Mouse (Mus musculus): Measurements from ENCODE around the gene Crb1.

The Crb1 gene

DNA sequence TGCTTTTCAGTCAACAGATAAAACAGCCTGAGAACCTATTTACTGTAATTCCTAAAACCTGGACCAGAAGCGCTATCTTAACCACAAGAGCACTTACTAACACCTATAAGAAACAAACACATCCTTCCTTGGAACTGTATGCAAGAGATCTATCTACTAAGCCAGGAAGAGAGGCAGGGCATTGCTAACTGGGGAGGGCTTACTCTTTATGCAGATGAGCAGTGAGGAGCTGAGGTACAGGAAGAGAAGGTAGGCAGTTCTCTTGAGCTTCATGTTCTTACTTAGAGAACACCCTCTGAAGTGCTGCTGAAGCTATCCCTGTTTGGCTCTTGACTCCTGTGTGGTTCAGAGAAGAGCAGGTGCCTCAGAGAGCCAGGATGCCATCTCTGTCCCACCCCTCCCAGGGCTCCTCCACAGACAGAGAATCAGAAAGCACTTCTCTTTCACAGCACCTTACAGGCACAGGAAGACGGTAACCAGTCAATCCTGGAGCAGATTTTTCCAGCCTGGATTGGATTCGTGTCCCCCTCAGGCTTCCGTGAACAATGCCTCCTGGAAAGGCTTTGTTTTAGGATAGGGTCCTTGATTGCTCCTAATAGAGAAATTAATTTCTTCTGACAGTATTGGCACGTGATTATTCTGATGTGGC is at the start of gene Crb1:
Gene Crb1 (minus strand): TSS at position 463 of the 649 bp plus-strand sequence.
- TF ChIP-seq GATA4 (IDR thresholded peaks at IDR 0.05; ENCODE audit: insufficient replicate concordance, low read length), result no peak

DNA sequence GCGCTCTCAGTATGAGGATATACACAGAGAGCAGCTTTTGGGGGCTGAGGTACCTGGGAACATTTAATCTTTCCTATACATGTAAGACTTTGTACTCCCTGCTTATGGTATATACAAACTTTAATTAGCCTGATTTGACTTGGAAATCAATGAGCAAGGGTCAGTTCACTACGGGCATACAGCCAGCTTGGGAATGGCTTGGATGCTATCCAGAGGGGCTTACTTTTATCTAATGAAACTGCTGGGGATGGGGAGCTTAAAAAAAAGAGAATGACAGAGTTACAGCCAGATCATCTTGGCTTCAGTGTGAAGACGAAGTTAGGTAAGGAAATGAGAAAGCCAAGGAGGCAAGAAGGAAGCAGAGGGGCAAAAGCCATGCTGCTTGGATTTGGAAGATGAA is 48.1 kb upstream of the Crb1 start:
- no peak for TF ChIP-seq GATA4 (IDR thresholded peaks at IDR 0.05; ENCODE audit: insufficient replicate concordance, low read length)

GRCm38 (mm10) chr1:139423931-139424330 is 47.0 kb upstream of the Crb1 start:
- no peak for TF ChIP-seq GATA4 (IDR thresholded peaks at IDR 0.05; ENCODE audit: insufficient replicate concordance, low read length)

DNA sequence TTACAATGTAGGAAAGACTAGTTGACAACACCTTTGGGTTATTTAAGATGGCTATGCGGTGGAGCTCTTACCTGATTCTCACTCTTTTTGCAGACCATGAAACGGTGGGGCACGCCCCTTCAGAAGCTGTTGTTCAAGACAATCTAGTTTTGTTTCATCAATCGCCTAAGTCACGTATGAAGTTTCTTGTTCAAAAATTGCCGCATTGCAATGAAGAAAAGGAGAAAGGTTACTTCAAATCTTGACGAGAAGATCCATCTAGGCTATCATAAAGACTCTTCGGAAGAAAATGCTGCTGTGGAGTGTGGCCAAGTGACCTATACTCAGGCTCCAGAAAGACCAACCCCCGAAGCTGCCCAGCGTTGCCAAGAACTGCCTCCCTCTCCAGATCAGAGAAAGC is 46.0 kb upstream of the Crb1 start:
- TF ChIP-seq GATA4 (IDR thresholded peaks at IDR 0.05; ENCODE audit: insufficient replicate concordance, low read length), result no peak

DNA sequence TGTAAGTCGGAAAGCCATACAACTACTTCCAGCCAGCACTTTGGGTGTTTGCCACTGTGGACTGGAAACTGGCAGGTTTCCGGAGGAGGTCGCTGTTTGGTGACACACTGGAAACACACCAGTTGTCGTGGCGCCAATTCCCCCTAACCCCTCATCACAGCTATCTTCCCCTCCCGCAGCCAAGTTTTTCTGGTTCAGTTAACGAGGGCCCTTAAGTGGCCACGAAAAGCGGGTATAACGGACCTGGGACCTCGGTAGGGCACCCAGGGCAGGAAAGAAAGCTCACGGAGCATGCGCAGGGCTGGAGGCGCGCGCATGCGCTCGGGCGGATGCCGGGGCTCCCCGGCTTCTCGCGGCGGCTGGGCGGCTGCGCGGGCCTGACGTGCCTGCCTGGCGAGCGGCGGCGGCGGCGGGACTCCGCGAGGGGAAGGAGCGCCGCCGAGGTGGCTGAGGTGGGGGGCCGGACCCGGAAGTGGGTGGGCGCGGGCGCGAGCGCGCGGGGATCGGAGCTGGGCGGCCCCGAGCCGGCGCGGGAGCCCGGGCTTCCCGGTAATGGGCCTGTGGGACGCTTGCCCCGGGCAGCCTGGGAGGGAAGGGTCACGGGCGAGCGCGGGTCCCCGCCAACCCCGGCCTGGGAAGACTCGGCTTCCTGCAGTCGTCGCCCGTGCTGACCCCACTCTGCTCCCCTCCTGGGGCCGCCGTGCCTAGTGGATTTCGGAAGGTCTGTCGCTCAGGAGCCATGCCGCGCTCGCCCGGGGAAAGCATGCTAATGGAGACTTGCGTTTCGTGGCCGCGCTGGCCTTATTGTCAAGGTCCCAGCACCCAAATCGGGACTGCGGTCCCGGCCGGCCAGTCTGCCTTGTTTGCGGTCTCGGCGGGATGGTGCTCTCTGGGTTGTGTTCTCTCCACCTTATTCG is 45.2 kb upstream of the Crb1 start, which contains the start of gene Zbtb41:
Gene Zbtb41 (plus strand): TSS at position 414 of the 917 bp plus-strand sequence.
- TF ChIP-seq GATA4 (IDR thresholded peaks at IDR 0.05; ENCODE audit: insufficient replicate concordance, low read length), result no peak

- TF ChIP-seq GATA4 (IDR thresholded peaks at IDR 0.05; ENCODE audit: insufficient replicate concordance, low read length), result no peak
Observed at GRCm38 (mm10) chr1:139421521-139421874, 44.6 kb upstream of the Crb1 start.

DNA sequence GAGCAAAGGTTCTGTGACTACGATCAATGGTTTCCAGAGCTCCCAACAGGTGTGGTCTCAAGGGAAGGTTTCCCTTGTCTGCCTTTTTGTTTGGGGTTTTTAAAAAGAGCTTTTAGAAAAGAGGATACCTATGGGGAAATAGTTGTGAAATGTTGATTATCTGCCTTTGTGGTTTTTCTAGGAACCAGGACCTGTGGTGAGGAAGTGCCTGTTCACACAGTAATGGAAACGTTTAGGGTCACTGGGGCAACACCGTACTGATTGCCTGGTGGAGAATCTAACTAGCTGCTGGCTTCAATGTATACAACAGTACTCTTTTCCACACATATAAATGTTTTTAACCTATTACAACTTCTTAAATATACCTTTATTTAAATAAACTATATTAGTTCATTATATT is 36.6 kb upstream of the Crb1 start:
- TF ChIP-seq GATA4 (IDR thresholded peaks at IDR 0.05; ENCODE audit: insufficient replicate concordance, low read length), result no peak

GRCm38 (mm10) chr1:139407701-139408100 is 30.8 kb upstream of the Crb1 start:
- TF ChIP-seq GATA4 (IDR thresholded peaks at IDR 0.05; ENCODE audit: insufficient replicate concordance, low read length), result no peak

- no peak for TF ChIP-seq GATA4 (IDR thresholded peaks at IDR 0.05; ENCODE audit: insufficient replicate concordance, low read length)
Observed at GRCm38 (mm10) chr1:139405766-139406165, 28.9 kb upstream of the Crb1 start.

- no peak for TF ChIP-seq GATA4 (IDR thresholded peaks at IDR 0.05; ENCODE audit: insufficient replicate concordance, low read length)
Observed at GRCm38 (mm10) chr1:139396589-139396988, 19.7 kb upstream of the Crb1 start.

DNA sequence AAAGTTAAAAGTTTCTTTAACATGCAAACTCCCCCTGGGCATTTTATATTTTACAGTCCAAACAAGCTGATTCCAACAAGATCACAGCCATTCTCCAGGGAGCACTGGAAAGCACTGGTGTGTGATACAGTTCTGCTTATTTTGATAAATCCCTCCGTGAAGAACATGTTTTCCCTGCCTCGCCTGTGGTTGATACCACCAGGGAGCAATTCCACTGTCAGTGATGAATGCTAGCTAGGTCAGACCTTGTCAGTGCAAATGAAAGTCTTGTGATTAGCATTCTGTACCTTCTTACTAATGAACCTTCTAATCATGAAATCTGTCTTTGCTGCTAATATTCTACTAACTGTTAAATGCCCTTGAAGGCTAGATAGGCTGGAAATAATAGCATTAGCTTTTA is 14.8 kb upstream of the Crb1 start:
- TF ChIP-seq GATA4 (IDR thresholded peaks at IDR 0.05; ENCODE audit: insufficient replicate concordance, low read length), result no peak

DNA sequence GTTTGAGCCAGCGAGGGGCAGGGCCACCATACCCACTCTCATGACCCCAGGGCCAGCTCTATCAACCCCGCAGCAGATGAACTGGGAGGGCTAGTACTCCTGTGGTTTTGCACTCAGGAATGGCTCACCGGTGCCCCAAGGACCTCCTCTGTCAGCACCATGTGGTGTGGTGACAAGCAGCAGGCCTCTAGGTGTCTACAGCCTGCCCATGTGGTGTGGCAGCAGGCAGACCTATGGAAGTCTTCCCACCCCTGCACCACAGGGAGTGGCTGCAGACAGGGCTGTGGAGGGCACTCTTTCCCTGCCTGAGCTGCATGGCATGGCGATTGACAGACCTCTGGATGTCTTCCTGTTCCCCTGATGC is 2.7 kb upstream of the Crb1 start:
- TF ChIP-seq GATA4 (IDR thresholded peaks at IDR 0.05; ENCODE audit: insufficient replicate concordance, low read length), result no peak

DNA sequence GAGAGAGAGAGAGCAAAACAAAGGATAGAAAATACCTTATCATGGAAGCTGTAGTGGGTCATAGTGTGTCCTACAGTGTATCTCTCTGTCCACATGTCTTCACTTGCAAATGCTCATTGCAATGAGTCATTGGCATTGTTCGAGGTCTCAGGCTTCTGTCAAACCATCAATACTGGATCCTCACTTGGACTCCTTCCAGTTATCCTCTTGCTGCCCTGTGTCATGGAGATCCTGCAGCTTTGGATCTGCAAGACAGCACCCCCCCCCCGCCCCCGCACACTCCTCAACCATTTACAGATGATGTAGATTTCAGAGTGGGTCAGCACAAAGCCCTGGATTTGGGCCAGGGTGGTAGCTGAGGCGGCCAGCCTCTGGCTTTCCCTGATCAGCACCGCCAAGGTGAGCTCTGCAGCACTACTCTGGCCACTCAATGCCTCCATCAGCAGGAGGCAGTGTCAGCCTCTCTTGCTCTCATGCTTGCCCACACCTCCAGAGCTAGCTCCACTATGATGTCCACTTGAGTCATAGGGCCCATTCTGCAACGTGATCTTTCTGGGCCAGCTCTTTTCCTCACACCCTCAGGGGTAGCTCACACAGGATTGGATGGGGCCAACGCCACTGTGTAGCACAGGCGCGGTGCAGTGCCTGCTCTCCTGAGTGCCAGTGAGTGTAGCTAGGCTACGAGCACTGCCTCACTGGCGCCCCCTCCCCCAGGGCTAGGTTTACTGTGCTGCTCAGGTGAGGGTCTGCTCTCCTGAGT is 2.1 kb upstream of the Crb1 start:
- TF ChIP-seq GATA4 (IDR thresholded peaks at IDR 0.05; ENCODE audit: insufficient replicate concordance, low read length), result no peak

DNA sequence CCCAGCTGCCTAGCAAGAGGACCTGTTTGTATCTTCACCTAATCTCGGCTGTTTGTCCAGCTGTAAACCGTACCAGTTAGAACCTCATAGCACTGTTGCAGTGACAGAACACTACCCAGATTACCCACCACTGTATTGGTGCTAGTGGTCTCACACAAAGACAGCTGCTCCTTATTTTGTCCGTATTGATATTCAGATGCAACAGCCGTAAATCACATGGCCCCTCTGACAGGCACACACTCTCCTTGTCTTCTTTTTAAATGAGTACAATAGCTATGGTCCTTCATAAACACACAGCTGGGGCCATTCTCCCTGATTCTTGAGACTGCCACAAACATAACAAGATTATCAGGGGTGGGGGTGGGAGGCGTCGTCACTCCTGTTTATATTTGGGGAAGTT is 1.0 kb downstream of the Crb1 start:
- TF ChIP-seq GATA4 (IDR thresholded peaks at IDR 0.05; ENCODE audit: insufficient replicate concordance, low read length), result no peak

DNA sequence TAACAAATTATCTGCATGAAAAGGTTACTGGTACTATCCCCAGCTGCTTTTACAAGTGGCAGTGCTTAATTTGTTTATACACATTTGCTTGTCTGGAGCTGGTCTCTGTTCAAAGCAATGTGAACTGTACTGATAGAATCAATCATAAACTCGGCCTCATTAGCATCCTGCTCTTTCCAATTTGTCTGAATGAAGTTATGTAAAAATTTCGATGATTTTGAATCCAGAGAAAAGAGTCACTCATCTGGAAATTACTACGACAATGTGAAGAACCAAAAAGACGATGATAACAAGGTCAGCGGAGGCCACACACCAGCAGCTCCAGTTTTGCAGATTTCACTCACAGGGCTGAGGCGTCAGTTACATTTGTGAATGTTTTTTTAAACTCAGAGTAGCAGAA is 5.6 kb downstream of the Crb1 start:
- no peak for TF ChIP-seq GATA4 (IDR thresholded peaks at IDR 0.05; ENCODE audit: insufficient replicate concordance, low read length)

- no peak for TF ChIP-seq GATA4 (IDR thresholded peaks at IDR 0.05; ENCODE audit: insufficient replicate concordance, low read length)
Observed at GRCm38 (mm10) chr1:139348566-139348965, 28.3 kb downstream of the Crb1 start.
